Mouse (Mus musculus): ENCODE results near the gene Ogfod2. TPM values are rescaled to one million over a fixed set of nuclear protein-coding genes. Genes with fewer than 3 reads are reported as not detected.

Ogfod2 gene
- polyA plus RNA-seq, 1 experiment from 2014 or later = 35.6 TPM

- DNase-seq (ENCODE audit: low spot score) = no peak
These were observed 18.1 kb upstream of the Ogfod2 start for GRCm38 (mm10) chr5:124093852-124094604.

- no peak for DNase-seq (ENCODE audit: low spot score)
These were observed 17.0 kb upstream of the Ogfod2 start for GRCm38 (mm10) chr5:124095077-124095581.

GRCm38 (mm10) chr5:124095596-124096232, 16.4 kb upstream of the Ogfod2 start, which contains the start of gene Abcb9:
Abcb9 (minus strand) TSS chr5:124095798.
- DNase-seq (ENCODE audit: low spot score) = peak; percentile 95

GRCm38 (mm10) chr5:124098923-124099322, 13.2 kb upstream of the Ogfod2 start:
- DNase-seq (ENCODE audit: low spot score) = no peak

- DNase-seq (ENCODE audit: low spot score) = no peak
These were observed 11.7 kb upstream of the Ogfod2 start for GRCm38 (mm10) chr5:124100128-124101044.

- DNase-seq (ENCODE audit: low spot score) = no peak
These were observed 9.8 kb upstream of the Ogfod2 start for GRCm38 (mm10) chr5:124102326-124102725.

GRCm38 (mm10) chr5:124103020-124103419, 9.1 kb upstream of the Ogfod2 start:
- DNase-seq (ENCODE audit: low spot score) = no peak

- no peak for DNase-seq (ENCODE audit: low spot score)
These were observed 8.5 kb upstream of the Ogfod2 start for GRCm38 (mm10) chr5:124103552-124103951.

- DNase-seq (ENCODE audit: low spot score) = peak; percentile 60
These were observed 888 bp upstream of the Ogfod2 start for GRCm38 (mm10) chr5:124111077-124111741.

GRCm38 (mm10) chr5:124112531-124112930, 434 bp downstream of the Ogfod2 start:
- no peak for DNase-seq (ENCODE audit: low spot score)

GRCm38 (mm10) chr5:124113030-124113429, 933 bp downstream of the Ogfod2 start:
- DNase-seq (ENCODE audit: low spot score) = peak; percentile 72

GRCm38 (mm10) chr5:124114276-124115025, 2.4 kb downstream of the Ogfod2 start:
- no peak for DNase-seq (ENCODE audit: low spot score)

- no peak for DNase-seq (ENCODE audit: low spot score)
These were observed 3.4 kb downstream of the Ogfod2 start for GRCm38 (mm10) chr5:124115531-124115930.

GRCm38 (mm10) chr5:124115990-124116845, 4.1 kb downstream of the Ogfod2 start, which contains the start of gene Arl6ip4:
Arl6ip4 (plus strand) TSS chr5:124116089.
- peak; percentile 77 for DNase-seq (ENCODE audit: low spot score)

- DNase-seq (ENCODE audit: low spot score) = no peak
These were observed 7.1 kb downstream of the Ogfod2 start for GRCm38 (mm10) chr5:124119204-124119603.

- DNase-seq (ENCODE audit: low spot score) = no peak
These were observed 10.3 kb downstream of the Ogfod2 start for GRCm38 (mm10) chr5:124122357-124122756.

GRCm38 (mm10) chr5:124125093-124125492, 13.0 kb downstream of the Ogfod2 start:
- no peak for DNase-seq (ENCODE audit: low spot score)

- DNase-seq (ENCODE audit: low spot score) = no peak
These were observed 22.2 kb downstream of the Ogfod2 start for GRCm38 (mm10) chr5:124134261-124134660.

GRCm38 (mm10) chr5:124138066-124138465, 26.0 kb downstream of the Ogfod2 start:
- no peak for DNase-seq (ENCODE audit: low spot score)
